Mouse (Mus musculus): Measurements from ENCODE around the gene Ddx4.

The Ddx4 gene

GRCm38 (mm10) chr13:112652205-112652604 is at the start of gene Ddx4:
TSS of gene Ddx4 (minus strand) at chr13:112652475.
- DNase-seq: no peak

GRCm38 (mm10) chr13:112701256-112701655 is 49.0 kb upstream of the Ddx4 start:
- DNase-seq: no peak

- DNase-seq: no peak
Measured at GRCm38 (mm10) chr13:112695526-112696240, 43.4 kb upstream of the Ddx4 start.

GRCm38 (mm10) chr13:112692870-112693553 is 40.7 kb upstream of the Ddx4 start:
- DNase-seq: no peak

GRCm38 (mm10) chr13:112686155-112686554 is 33.9 kb upstream of the Ddx4 start:
- no peak for DNase-seq

- no peak for DNase-seq
Measured at GRCm38 (mm10) chr13:112683970-112684369, 31.7 kb upstream of the Ddx4 start.

- no peak for DNase-seq
Measured at GRCm38 (mm10) chr13:112683312-112683711, 31.0 kb upstream of the Ddx4 start.

GRCm38 (mm10) chr13:112678154-112678553 is 25.9 kb upstream of the Ddx4 start:
- no peak for DNase-seq

- peak in 1 of 2 experiments; percentile 30 for DNase-seq
Measured at GRCm38 (mm10) chr13:112673899-112674447, 21.7 kb upstream of the Ddx4 start.

GRCm38 (mm10) chr13:112672797-112673196 is 20.5 kb upstream of the Ddx4 start:
- DNase-seq: no peak

- no peak for DNase-seq
Measured at GRCm38 (mm10) chr13:112671708-112672107, 19.4 kb upstream of the Ddx4 start.

- DNase-seq: peak; percentile 10 to 20
Measured at GRCm38 (mm10) chr13:112667215-112667614, 14.9 kb upstream of the Ddx4 start.

- DNase-seq: peak; percentile 13 to 20
Measured at GRCm38 (mm10) chr13:112666433-112667024, 14.3 kb upstream of the Ddx4 start.

- DNase-seq: no peak
Measured at GRCm38 (mm10) chr13:112661687-112662086, 9.4 kb upstream of the Ddx4 start.

- peak; percentile 84 to 88 for DNase-seq
Measured at GRCm38 (mm10) chr13:112660574-112661381, 8.5 kb upstream of the Ddx4 start, which contains the start of gene Slc38a9. TSS of gene Slc38a9 (plus strand) at chr13:112660751.

GRCm38 (mm10) chr13:112659986-112660573 is 7.8 kb upstream of the Ddx4 start:
- DNase-seq: no peak

- DNase-seq: no peak
Measured at GRCm38 (mm10) chr13:112651183-112651582, 1.1 kb downstream of the Ddx4 start.

GRCm38 (mm10) chr13:112645529-112646186 is 6.6 kb downstream of the Ddx4 start:
- no peak for DNase-seq

- no peak for DNase-seq
Measured at GRCm38 (mm10) chr13:112644996-112645395, 7.3 kb downstream of the Ddx4 start.

GRCm38 (mm10) chr13:112642897-112643296 is 9.4 kb downstream of the Ddx4 start:
- no peak for DNase-seq

GRCm38 (mm10) chr13:112639111-112639510 is 13.2 kb downstream of the Ddx4 start:
- no peak for DNase-seq

- DNase-seq: no peak
Measured at GRCm38 (mm10) chr13:112636498-112636897, 15.8 kb downstream of the Ddx4 start.
